Mouse (Mus musculus) MEL (cell line): ENCODE results near the gene Gm5890.
"Not testable (repeated sequence)": the region's sequence is repeated elsewhere in the genome, so short reads cannot be mapped to it uniquely, and the experiment has no call there.

ENCODE experiments used
- BHLHE40 ChIP-seq: IDR thresholded peaks from 2 replicates; pipeline ENCODE4 v1.6.1; 2012; ENCODE audit warnings: low read depth, mild to moderate bottlenecking, inconsistent platforms, low read length, improper control_type of control experiment, borderline replicate concordance
- CTCF ChIP-seq, 3 experiments: IDR thresholded peaks in 2 of 3; conservative IDR thresholded peaks in 1 of 3; 2 replicates each; pipeline ENCODE4 v1.5.1; 2011 to 2012; ENCODE audit warnings: low read length in 3 of 3, low read depth in 2 of 3, mild to moderate bottlenecking in 2 of 3, improper control_type of control experiment in 1 of 3, inconsistent platforms in 1 of 3, mixed read lengths in 1 of 3, moderate library complexity in 1 of 3; ENCODE audit not compliant: control insufficient read depth in 1 of 3, insufficient read depth in 1 of 3, poor library complexity in 1 of 3, severe bottlenecking in 1 of 3
- EP300 ChIP-seq, 2 experiments: IDR thresholded peaks; 2 replicates each; pipeline ENCODE4 v1.6.1; 2011; ENCODE audit warnings: improper control_type of control experiment in 2 of 2, low read length in 2 of 2, low read depth in 1 of 2, mild to moderate bottlenecking in 1 of 2
- MEF2A ChIP-seq: IDR thresholded peaks from 2 replicates; pipeline ENCODE4 v1.6.1; 2014; ENCODE audit warnings: low read depth, mild to moderate bottlenecking, inconsistent platforms, low read length, improper control_type of control experiment; ENCODE audit not compliant: poor library complexity, insufficient replicate concordance, severe bottlenecking; ENCODE audit errors: extremely low read depth
- NELFE ChIP-seq: IDR thresholded peaks from 2 replicates; pipeline ENCODE4 v1.6.1; 2011; ENCODE audit warnings: low read depth, low read length, improper control_type of control experiment
- NRF1 ChIP-seq: IDR thresholded peaks from 2 replicates; pipeline ENCODE4 v1.6.1; 2014; ENCODE audit warnings: low read depth, mild to moderate bottlenecking, inconsistent platforms, low read length, improper control_type of control experiment, moderate library complexity; ENCODE audit not compliant: poor library complexity, insufficient read depth, severe bottlenecking
- POLR2A ChIP-seq, 2 experiments: IDR thresholded peaks; 2 replicates each; pipeline ENCODE4 v1.6.1; 2011 to 2012; ENCODE audit warnings: low read length in 2 of 2, mild to moderate bottlenecking in 2 of 2, control low read depth in 1 of 2, improper control_type of control experiment in 1 of 2, low read depth in 1 of 2, moderate library complexity in 1 of 2; ENCODE audit not compliant: control insufficient read depth in 1 of 2, insufficient read depth in 1 of 2, poor library complexity in 1 of 2
- RCOR1 ChIP-seq: IDR thresholded peaks from 2 replicates; pipeline ENCODE4 v1.6.1; 2012; ENCODE audit warnings: low read depth, mild to moderate bottlenecking, inconsistent platforms, low read length, improper control_type of control experiment
- USF1 ChIP-seq: IDR thresholded peaks from 2 replicates; pipeline ENCODE4 v1.6.1; 2014; ENCODE audit warnings: low read depth, mild to moderate bottlenecking, inconsistent platforms, low read length, improper control_type of control experiment, moderate library complexity
- ZMIZ1 ChIP-seq: IDR thresholded peaks from 2 replicates; pipeline ENCODE4 v1.6.1; 2012; ENCODE audit warnings: low read depth, mild to moderate bottlenecking, inconsistent platforms, low read length, improper control_type of control experiment, moderate library complexity

- not testable (repeated sequence) for TF ChIP-seq POLR2A (IDR thresholded peaks at IDR 0.05; ENCODE audit: control insufficient read depth in 1 of 2, insufficient read depth in 1 of 2, low read depth in 1 of 2, low read length in 2 of 2, poor library complexity in 1 of 2); CTCF (IDR thresholded peaks at IDR 0.05 in 2 of 3, conservative IDR thresholded peaks at IDR 0.05 in 1 of 3; ENCODE audit: control insufficient read depth in 1 of 3, insufficient read depth in 1 of 3, low read depth in 2 of 3, low read length in 3 of 3, poor library complexity in 1 of 3, severe bottlenecking in 1 of 3); USF1; NRF1; MEF2A; EP300 (IDR thresholded peaks at IDR 0.05; ENCODE audit: low read depth in 1 of 2, low read length in 2 of 2); RCOR1; BHLHE40; ZMIZ1; NELFE
These were observed 28.9 kb downstream of the Gm5890 start, which contains the start of gene Gm4498 for GRCm38 (mm10) chr7:20233728-20234127.
